Mouse (Mus musculus) forebrain, embryonic 16.5 days (tissue): ENCODE data around the gene Phpt1. TPM values are rescaled to one million over a fixed set of nuclear protein-coding genes. Genes with fewer than 3 reads are reported as not detected.
"Not testable (repeated sequence)": the region's sequence is repeated elsewhere in the genome, so short reads cannot be mapped to it uniquely, and the experiment has no call there.

ENCODE experiments used
- ATAC-seq: fragments of 200-750 bp; cut with Nextera tagmentation; 2 replicates; pipeline ENCODE4 v1.8.0; 2017; ENCODE audit warnings: mild to moderate bottlenecking, moderate library complexity
- H3K27ac ChIP-seq: fragments of 300-500 bp; sonication (generic); 2 replicates; pipeline ENCODE4 v1.5.1; 2014; ENCODE audit warnings: low read length, control low read depth
- H3K27me3 ChIP-seq: fragments of 300-500 bp; sonication (generic); replicated peaks from 2 replicates; pipeline ENCODE4 v1.6.1; 2014; ENCODE audit warnings: low read length; ENCODE audit not compliant: control insufficient read depth, insufficient read depth
- H3K36me3 ChIP-seq: fragments of 300-500 bp; sonication (generic); 2 replicates; pipeline ENCODE4 v1.6.1; 2014; ENCODE audit not compliant: control insufficient read depth, insufficient read depth
- H3K4me1 ChIP-seq: fragments of 300-500 bp; sonication (generic); replicated peaks from 2 replicates; pipeline ENCODE4 v1.6.1; 2014; ENCODE audit warnings: low read length; ENCODE audit not compliant: control insufficient read depth, insufficient read depth
- H3K4me2 ChIP-seq: fragments of 300-500 bp; sonication (generic); 2 replicates; pipeline ENCODE4 v1.6.1; 2014; ENCODE audit warnings: mild to moderate bottlenecking, low read length, control low read depth
- H3K4me3 ChIP-seq: fragments of 300-500 bp; sonication (generic); replicated peaks from 2 replicates; pipeline ENCODE4 v1.5.1; 2014; ENCODE audit warnings: mild to moderate bottlenecking, low read length, control low read depth
- H3K9ac ChIP-seq: fragments of 300-500 bp; sonication (generic); replicated peaks from 2 replicates; pipeline ENCODE4 v1.6.1; 2014; ENCODE audit warnings: low read depth, low read length, control low read depth
- H3K9me3 ChIP-seq: fragments of 300-500 bp; sonication (generic); 2 replicates; pipeline ENCODE4 v1.6.1; 2016; ENCODE audit warnings: low read length; ENCODE audit not compliant: control insufficient read depth
- WGBS: fragments of 180-500 bp; shearing (Covaris S2); extraction: QIAGEN DNeasy Blood & Tissue Kit; methylation state at CpG from one replicate; pipeline ENCODE4 v1.1.7; 2014; 5-methylcytosine and 5-hydroxymethylcytosine counted together
- polyA plus RNA-seq: library from polyadenylated mRNA; unstranded; fragments of >200 nt; fragmentation: Nextera tagmentation; extraction: Ambion mirVana; gene quantifications from 2 replicates; pipeline ENCODE4 v1.2.1, GENCODE M21; 2015

Phpt1 gene
- polyA plus RNA-seq, 1 experiment from 2014 or later, result 141 TPM

DNA sequence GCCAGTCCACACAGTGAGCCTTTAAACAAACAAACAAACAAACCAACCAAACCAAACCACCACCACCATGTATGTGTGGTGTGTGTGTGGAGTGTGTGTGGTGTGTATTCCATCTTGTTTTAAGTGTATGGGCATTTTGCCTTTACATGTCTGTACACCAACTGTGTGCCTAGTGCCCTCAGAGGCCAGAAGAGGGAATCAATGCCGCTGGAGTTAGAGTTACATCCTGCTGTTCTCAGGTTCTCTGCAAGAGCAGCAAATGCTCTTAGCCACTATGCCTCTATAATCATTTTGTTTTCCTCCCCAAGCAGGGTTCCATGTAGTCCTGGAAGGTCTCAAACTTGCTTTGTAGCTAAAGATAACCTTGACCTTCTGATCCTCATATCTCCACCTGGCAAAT, 18.7 kb downstream of the Phpt1 start:
- Histone ChIP-seq H3K4me3 (no peak overlapping the region), H3K27me3 (no peaks in the 10 kb centered on the region), H3K9me3 (no peaks in the 10 kb centered on the region), H3K36me3 (peaks cover 10% of the 10 kb centered on the region), H3K27ac (no peak overlapping the region), H3K4me1 (peaks cover 19% of the 10 kb centered on the region), H3K4me2 (no peak overlapping the region), H3K9ac (no peak overlapping the region)
- no peak for ATAC-seq
- 47% methylated on average over 1 of the region's 1 CpGs for WGBS

DNA sequence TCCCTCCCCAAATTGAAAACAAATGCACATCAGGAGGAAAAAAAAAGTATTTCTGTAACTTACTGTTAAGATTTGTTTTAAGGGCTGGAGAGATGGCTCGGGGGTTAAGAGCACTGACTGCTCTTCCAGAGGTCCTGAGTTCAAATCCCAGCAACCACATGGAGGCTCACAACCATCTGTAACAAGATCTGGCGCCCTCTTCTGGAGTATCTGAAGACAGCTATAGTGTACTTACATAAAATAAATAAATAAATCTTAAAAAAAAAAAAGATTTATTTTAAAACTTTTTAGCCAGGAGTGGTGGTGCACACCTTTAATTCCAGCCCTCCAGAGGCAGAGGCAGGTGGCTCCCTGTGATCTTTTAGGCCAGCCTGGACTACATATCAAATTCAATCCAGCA, 19.5 kb downstream of the Phpt1 start:
- not testable (repeated sequence) for ATAC-seq, H3K4me2 ChIP-seq
- 53% methylated on average over 2 of the region's 2 CpGs for WGBS

DNA sequence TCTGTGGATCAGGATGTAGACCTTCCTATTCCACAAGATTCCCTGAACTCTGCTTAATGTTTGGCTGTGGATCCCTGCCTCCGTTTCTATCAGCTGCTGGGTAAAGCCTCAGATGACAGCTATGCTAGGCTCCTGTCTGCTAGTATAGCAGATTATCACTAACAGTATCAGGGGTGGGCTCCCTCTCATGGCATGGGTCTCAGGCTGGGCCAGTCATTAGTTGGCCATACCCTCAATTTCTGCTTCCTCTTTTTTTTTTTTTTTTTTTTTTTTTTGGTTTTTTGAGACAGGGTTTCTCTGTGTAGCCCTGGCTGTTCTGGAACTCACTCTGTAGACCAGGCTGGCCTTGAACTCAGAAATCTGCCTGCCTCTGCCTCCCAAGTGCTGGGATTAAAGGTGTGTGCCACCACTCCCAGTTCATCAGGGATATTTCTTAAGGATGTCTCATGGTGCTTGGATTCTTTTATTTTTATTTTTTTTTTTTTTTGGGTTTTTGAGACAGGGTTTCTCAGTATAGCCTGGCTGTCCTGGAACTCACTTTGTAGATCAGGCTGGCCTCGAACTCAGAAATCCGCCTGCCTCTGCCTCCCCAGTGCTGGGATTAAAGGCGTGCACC, 21.7 kb downstream of the Phpt1 start:
- not testable (repeated sequence) for H3K27me3 ChIP-seq, H3K4me1 ChIP-seq, H3K9me3 ChIP-seq, H3K4me2 ChIP-seq, H3K36me3 ChIP-seq, H3K27ac ChIP-seq, H3K9ac ChIP-seq, ATAC-seq, H3K4me3 ChIP-seq
- WGBS, result 88% methylated on average over 4 of the region's 4 CpGs

More for the DNA sequence above, 19.5 kb downstream of the Phpt1 start:
- H3K27me3 ChIP-seq, H3K4me3 ChIP-seq, H3K9me3 ChIP-seq, H3K9ac ChIP-seq, H3K36me3 ChIP-seq, H3K27ac ChIP-seq: not testable (repeated sequence)
- peaks cover 19% of the 10 kb centered on the region for H3K4me1 ChIP-seq

DNA sequence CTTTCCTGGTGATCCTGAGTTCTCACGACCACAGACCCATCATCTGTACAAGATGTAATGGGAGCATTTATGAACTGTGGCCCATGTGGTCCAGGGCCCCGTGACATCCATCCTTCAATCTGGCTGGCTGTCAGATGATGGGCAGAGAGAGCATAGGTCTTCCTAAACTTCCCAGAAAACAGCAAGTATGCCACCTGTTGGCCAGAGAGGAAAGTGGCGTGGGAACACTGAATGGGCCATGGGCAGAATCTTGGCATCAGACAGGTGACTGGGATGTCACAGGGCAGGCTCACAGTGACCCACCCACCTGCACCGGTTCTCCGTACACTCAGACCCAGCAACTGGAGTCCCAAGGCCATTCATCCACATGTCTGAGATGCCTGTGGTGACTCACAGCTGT, 23.8 kb downstream of the Phpt1 start:
- 36% methylated on average over 5 of the region's 5 CpGs for WGBS
- no peaks in the 10 kb centered on the region for H3K36me3 ChIP-seq

DNA sequence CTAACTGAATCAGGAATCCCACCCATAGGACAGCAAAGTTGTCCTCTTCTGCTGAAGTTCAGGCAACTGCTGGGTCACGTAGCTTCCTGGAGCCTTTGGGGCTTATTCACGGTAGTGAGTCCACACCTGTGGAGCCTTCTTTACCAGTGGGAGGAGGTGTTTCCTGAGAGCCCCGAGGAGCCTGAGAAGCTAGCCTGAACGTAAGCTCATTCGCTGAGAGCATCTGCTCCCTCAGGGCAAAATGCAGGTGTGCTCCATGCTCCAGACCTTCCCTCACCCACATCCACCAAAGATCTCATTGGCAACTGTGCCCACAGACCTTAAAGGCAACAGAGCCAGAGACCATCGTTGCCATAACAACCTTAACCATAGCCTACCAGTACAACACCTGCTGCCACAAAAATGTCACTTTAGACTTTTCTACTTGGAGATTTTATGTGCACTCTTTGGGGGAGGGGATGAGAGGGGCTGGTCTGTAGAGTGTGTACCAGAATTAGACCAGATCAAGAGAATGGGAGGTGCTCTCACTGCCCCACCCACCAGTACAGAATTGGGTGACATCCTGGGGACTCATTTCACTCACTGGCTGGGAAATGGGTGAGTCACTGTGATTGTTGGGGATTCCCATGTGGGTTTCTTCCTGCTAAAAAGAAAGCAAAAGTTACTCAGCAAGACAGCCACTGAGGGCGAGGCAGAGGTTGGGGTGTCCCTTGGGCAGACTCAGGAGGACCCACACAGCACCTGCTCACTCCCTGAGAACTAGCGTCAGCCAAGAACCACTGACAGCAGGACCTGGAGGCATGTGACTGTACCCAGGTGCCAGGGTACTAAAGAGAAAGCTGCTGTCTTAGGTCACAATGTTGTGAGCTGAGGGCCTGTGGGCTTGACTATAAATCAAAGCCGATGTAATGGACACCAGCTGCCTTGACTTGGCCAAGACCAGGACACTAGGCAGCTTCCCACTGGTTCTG, 25.7 kb downstream of the Phpt1 start:
- Histone ChIP-seq H3K4me2 (no peak overlapping the region), H3K9ac (no peak overlapping the region), H3K27me3 (no peaks in the 10 kb centered on the region), H3K27ac (no peak overlapping the region), H3K4me3 (no peak overlapping the region), H3K9me3 (no peaks in the 10 kb centered on the region), H3K4me1 (peaks cover 11% of the 10 kb centered on the region), H3K36me3 (no peaks in the 10 kb centered on the region)
- 79% methylated on average over 9 of the region's 9 CpGs for WGBS
- no peak for ATAC-seq

More for the DNA sequence above, 23.8 kb downstream of the Phpt1 start:
- ATAC-seq, result no peak
- no peak overlapping the region for H3K4me3 ChIP-seq
- no peaks in the 10 kb centered on the region for H3K27me3 ChIP-seq
- no peaks in the 10 kb centered on the region for H3K9me3 ChIP-seq
- H3K4me2 ChIP-seq, result no peak overlapping the region
- H3K9ac ChIP-seq, result no peak overlapping the region
- peaks cover 6% of the 10 kb centered on the region for H3K4me1 ChIP-seq
- H3K27ac ChIP-seq, result no peak overlapping the region

DNA sequence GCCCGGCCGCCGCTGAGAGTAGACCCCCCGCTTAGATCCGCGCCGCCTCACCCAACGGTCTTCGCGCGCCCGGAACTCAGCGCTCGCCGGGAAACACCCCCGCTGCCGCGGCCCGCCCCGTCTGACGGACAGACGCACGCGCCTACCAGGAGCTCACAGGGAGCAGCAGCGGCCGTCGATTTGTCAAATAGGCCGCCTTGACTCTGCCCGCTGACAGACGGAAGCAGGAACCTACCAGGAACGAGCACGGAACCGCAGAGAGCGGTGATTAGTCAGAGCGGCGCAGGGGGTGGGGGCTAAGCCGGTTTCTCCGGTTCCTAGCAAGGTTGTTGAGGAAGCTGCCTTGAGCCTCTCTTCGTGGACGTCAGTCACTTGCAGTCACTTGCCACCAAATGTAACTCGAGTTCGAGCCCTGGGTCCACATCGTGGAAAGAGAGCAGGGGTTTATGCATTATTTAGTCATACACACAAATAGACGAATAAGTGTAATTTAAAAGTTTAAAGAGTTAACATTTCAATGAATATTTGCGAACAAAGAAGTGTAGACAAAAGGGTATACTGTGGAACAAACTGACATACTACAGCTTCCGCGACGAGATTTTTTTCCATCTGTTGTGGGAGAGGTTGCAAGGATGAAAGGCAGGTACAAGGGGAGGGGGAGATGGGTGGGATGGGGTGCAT, 28.1 kb downstream of the Phpt1 start, which contains the start of gene Traf2:
Gene Traf2 (minus strand): TSS at position 130 of the 681 bp plus-strand sequence.
- Histone ChIP-seq H3K9me3 (no peaks in the 10 kb centered on the region), H3K4me2 (peak within 1 kb of the TSS; percentile 73), H3K9ac (peak within 1 kb of the TSS; percentile 82), H3K27ac (no peak within 1 kb of the TSS), H3K4me1 (peaks cover 11% of the 10 kb centered on the region), H3K36me3 (no peaks in the 10 kb centered on the region), H3K27me3 (no peaks in the 10 kb centered on the region), H3K4me3 (peak within 1 kb of the TSS; percentile 77)
- WGBS, result 2% methylated on average over 47 of the region's 48 CpGs
- peak; percentile 100 for ATAC-seq

DNA sequence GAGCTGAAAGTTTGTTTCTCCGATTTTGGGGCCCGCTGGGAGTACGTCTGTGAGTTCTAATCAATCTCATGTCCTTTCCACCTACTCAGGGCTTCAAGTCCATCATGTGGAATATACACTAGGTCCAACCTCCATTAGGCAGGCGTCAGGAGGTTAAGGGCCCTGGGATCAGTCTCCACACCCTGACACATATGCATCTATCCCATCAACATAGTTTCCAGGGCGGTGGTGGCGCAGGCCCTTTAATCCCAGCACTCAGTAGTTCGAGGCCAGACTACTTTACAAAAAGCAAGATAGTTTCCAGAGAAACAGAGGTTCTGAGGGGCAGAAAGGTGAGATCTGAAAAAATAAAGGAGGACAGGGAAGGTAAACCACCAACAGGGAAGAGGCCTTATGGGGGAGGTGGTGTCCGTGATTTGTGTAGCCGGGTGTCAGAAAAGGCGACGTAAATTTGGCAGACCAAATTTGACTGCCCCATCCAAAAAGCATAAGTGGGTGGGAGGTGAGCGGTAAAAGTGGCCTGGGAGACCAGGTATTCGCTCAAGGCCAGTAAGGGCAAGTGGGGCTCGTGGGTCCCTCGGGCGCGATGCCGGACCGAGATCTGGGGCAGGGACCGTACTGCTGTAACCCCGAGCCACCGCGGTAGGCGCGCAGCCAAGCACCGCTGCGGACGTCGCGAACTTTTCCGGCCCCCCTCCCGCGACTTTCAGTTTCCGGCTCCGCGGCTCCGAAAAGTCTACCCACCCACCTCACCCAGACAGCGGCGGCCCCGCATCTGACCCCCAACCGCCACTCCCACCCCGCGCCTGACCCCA, 28.8 kb downstream of the Phpt1 start:
- H3K27ac ChIP-seq, result no peak overlapping the region
- H3K4me2 ChIP-seq, result peak overlapping the region; percentile 73
- no peaks in the 10 kb centered on the region for H3K9me3 ChIP-seq
- peak overlapping the region; percentile 77 for H3K4me3 ChIP-seq
- ATAC-seq, result peak; percentile 37
- H3K9ac ChIP-seq, result peak overlapping the region; percentile 82
- 9% methylated on average over 38 of the region's 43 CpGs for WGBS
- H3K36me3 ChIP-seq, result no peaks in the 10 kb centered on the region
- H3K4me1 ChIP-seq, result peaks cover 11% of the 10 kb centered on the region
- no peaks in the 10 kb centered on the region for H3K27me3 ChIP-seq

DNA sequence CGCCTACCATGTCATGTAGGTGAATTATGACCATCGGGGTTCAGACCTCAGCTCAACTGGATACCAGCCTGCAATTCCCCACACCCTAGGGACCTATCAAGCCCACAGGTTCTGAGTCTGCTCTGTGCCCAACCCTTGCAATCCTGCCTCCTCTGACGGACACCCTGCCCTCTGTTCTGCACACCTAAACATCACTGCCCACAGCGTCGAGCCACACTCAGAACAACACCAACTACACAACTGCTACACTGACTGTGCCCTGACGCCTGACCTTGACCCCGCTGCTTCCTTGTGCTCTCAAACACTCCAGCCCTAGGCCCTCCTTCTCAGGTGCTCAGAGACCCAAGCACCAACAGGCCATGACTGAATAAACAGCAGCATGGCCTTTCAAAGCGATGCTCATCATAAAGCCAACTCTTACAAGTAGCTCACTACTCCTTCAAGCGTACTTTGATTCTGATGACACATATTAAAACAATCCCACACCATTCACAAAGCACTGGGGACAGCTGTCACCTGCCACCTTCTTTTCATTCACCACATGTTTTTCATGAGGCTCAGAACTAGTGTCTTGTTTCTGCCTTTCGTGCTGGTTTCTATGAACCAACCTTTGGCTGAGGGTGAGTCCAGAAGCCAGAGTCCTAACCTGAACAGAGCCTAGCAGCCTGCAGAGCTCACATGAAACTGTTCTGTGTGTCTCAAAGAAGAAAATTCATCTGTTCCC, 33.2 kb downstream of the Phpt1 start:
- no peak overlapping the region for H3K4me2 ChIP-seq
- 87% methylated on average over 10 of the region's 10 CpGs for WGBS
- H3K27me3 ChIP-seq, result no peaks in the 10 kb centered on the region
- no peaks in the 10 kb centered on the region for H3K9me3 ChIP-seq
- no peak for ATAC-seq
- no peak overlapping the region for H3K4me3 ChIP-seq
- peaks cover 7% of the 10 kb centered on the region for H3K4me1 ChIP-seq
- H3K9ac ChIP-seq, result no peak overlapping the region
- H3K27ac ChIP-seq, result no peak overlapping the region
- no peaks in the 10 kb centered on the region; the same call in none of the 2 replicates for H3K36me3 ChIP-seq
